Mouse (Mus musculus): ENCODE results near the gene Slmap.

- TF ChIP-seq CTCF (IDR thresholded peaks at IDR 0.05; ENCODE audit: borderline replicate concordance, insufficient read depth, low read depth, low read length) = no peak
- no peak for TF ChIP-seq POLR2A (IDR thresholded peaks at IDR 0.05; ENCODE audit: borderline replicate concordance, insufficient read depth, low read length)
These were observed 94.7 kb downstream of the Slmap start for GRCm38 (mm10) chr14:26439996-26440395.

Measured in cerebellum, adult 2 months (tissue).